Mouse (Mus musculus) liver, embryonic 16.5 days (tissue): ENCODE data around the gene Iars2. TPM values are rescaled to one million over a fixed set of nuclear protein-coding genes. Genes with fewer than 3 reads are reported as not detected.

Experiments
- ATAC-seq: fragments of 200-750 bp; cut with Nextera tagmentation; 2 replicates; pipeline ENCODE4 v1.8.0; 2017; ENCODE audit warnings: low read depth, mild to moderate bottlenecking, moderate number of reproducible peaks, moderate library complexity
- H3K27ac ChIP-seq: fragments of 300-500 bp; sonication (generic); 2 replicates; pipeline ENCODE4 v1.5.1; 2014; ENCODE audit warnings: mild to moderate bottlenecking, low read length
- H3K27me3 ChIP-seq: fragments of 300-500 bp; sonication (generic); 2 replicates; pipeline ENCODE4 v1.6.1; 2014; ENCODE audit warnings: low read depth, low read length, mixed read lengths; ENCODE audit not compliant: control insufficient read depth, insufficient read depth
- H3K36me3 ChIP-seq: fragments of 300-500 bp; sonication (generic); 2 replicates; pipeline ENCODE4 v1.6.1; 2014; ENCODE audit warnings: mild to moderate bottlenecking; ENCODE audit not compliant: control insufficient read depth, insufficient read depth
- H3K4me1 ChIP-seq: fragments of 300-500 bp; sonication (generic); 2 replicates; pipeline ENCODE4 v1.6.1; 2014; ENCODE audit warnings: low read depth, low read length, mixed read lengths; ENCODE audit not compliant: control insufficient read depth
- H3K4me2 ChIP-seq: fragments of 300-500 bp; sonication (generic); 2 replicates; pipeline ENCODE4 v1.6.1; 2014; ENCODE audit warnings: low read depth, low read length, mixed read lengths
- H3K4me3 ChIP-seq: fragments of 300-500 bp; sonication (generic); 2 replicates; pipeline ENCODE4 v1.5.1; 2014; ENCODE audit warnings: low read depth, mild to moderate bottlenecking, low read length
- H3K9ac ChIP-seq: fragments of 300-500 bp; sonication (generic); 2 replicates; pipeline ENCODE4 v1.6.1; 2014; ENCODE audit warnings: low read depth, low read length
- H3K9me3 ChIP-seq: fragments of 300-500 bp; sonication (generic); replicated peaks from 2 replicates; pipeline ENCODE4 v1.6.1; 2016; ENCODE audit warnings: low read length; ENCODE audit not compliant: control insufficient read depth
- WGBS: fragments of 180-500 bp; shearing (Covaris S2); extraction: QIAGEN DNeasy Blood & Tissue Kit; methylation state at CpG from one replicate; pipeline ENCODE4 v1.1.7; 2014; ENCODE audit not compliant: insufficient replicate concordance; 5-methylcytosine and 5-hydroxymethylcytosine counted together
- polyA plus RNA-seq: library from polyadenylated mRNA; unstranded; fragments of >200 nt; fragmentation: Nextera tagmentation; extraction: Ambion mirVana; gene quantifications from 2 replicates; pipeline ENCODE4 v1.2.1, GENCODE M21; 2015

The Iars2 gene
- 17.5 and 17.7 TPM in 2 replicates for polyA plus RNA-seq

DNA sequence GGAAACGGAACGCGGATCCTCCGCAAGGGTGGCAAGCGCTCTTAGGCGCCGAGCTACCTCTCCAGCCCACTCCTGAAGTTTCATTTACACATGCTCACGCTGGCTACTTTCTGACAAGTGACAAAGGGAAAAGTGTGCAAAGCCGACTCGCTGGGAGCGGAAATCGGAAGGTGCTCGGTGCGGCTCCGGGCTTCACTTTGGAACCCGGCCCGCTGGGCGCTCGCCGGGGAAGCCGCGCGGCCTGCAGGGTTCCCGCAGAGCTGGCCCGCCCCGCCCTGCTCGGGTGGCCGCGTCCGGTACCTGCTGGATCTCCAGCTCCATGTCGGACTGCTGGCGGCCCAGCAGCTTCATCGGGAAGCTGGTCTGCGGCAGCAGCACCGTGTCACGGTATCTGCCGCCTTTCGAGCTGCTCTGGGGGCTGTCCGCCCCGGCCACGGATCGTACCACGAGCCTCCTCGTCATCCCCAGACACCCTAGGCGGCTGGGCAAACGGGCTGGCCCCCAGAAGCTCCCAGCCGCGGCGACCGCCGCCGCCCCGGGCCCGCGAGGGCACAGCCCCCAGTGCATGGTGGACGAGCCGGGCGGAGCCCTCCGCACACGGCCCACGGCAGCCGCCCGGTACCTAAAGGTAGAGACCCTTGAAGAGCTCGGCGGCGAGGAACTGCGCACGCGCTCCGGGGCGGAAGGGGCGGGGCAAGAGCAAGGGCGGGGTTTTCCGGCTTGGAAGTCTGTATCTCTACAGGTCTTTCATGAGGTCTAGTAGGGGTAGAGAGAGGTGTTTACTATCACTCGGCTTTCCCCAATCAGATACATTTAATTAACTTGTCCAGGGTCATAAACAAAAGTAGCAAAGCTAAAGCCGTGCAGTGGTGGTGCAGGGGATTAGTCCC, at the start of gene Iars2:
Gene Iars2 (minus strand): TSS at position 676 of the 890 bp plus-strand sequence.
- ATAC-seq: peak; percentile 88
- peak within 1 kb of the TSS; percentile 83 for H3K4me3 ChIP-seq
- peak within 1 kb of the TSS; percentile 90 for H3K9ac ChIP-seq
- peak within 1 kb of the TSS; percentile 69 for H3K4me2 ChIP-seq
- H3K9me3 ChIP-seq: no peaks in the 10 kb centered on the region
- H3K36me3 ChIP-seq: peaks cover 7% of the 10 kb centered on the region
- WGBS: under 1% methylated on average over 76 of the region's 76 CpGs
- no peaks in the 10 kb centered on the region for H3K27me3 ChIP-seq
- peak within 1 kb of the TSS; percentile 86 for H3K27ac ChIP-seq
- peaks cover 12% of the 10 kb centered on the region for H3K4me1 ChIP-seq

DNA sequence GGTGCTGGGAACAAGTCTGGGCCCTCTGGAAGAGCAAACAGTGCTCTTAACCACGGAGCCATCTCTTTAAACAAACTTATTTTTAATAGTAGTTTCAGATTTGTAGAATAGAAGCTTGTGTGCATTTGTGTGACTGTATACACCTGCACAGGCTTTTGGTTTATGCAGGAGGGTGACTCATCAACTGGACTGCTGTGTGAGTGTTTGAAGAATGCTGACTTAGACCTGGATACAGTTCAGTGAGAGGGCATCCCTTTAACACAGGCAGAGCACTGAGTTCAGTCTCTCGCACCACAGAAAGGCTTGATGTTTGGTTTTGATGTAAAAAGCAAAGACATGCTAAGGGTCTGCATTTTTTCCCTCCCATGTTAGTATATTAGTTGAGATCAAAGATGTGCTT, 48.2 kb upstream of the Iars2 start:
- H3K4me3 ChIP-seq: no peak overlapping the region
- no peak overlapping the region for H3K4me2 ChIP-seq
- no peaks in the 10 kb centered on the region for H3K27me3 ChIP-seq
- 82% methylated on average over 2 of the region's 2 CpGs for WGBS
- H3K36me3 ChIP-seq: peaks cover 48% of the 10 kb centered on the region
- no peak overlapping the region for H3K9ac ChIP-seq
- H3K27ac ChIP-seq: no peak overlapping the region
- H3K4me1 ChIP-seq: no peaks in the 10 kb centered on the region
- no peak for ATAC-seq
- H3K9me3 ChIP-seq: no peaks in the 10 kb centered on the region

DNA sequence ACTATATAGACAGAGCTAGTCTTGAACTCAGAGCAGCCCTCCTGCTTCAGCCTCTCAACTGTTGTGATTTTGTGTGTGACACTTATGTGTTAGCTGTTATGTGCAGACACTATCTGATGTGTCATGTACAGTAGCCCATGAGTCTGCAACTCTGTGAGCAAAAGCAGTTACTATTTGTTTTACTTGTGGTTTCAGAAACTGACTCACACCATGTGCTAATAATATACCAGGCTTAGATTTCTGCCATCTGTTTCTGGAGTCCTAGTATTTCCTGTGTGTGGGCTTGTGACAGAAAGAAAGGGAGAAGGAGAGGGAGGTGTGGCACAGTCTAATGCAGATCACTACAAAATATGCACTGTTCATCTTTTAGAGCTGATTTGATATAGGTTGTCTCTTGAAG, 47.2 kb upstream of the Iars2 start:
- Histone ChIP-seq H3K27ac (no peak overlapping the region), H3K4me1 (no peaks in the 10 kb centered on the region), H3K4me3 (no peak overlapping the region), H3K9me3 (no peaks in the 10 kb centered on the region), H3K9ac (no peak overlapping the region), H3K4me2 (no peak overlapping the region), H3K27me3 (no peaks in the 10 kb centered on the region), H3K36me3 (peaks cover 44% of the 10 kb centered on the region)
- no peak; the same call in 1 of the 2 replicates for ATAC-seq

DNA sequence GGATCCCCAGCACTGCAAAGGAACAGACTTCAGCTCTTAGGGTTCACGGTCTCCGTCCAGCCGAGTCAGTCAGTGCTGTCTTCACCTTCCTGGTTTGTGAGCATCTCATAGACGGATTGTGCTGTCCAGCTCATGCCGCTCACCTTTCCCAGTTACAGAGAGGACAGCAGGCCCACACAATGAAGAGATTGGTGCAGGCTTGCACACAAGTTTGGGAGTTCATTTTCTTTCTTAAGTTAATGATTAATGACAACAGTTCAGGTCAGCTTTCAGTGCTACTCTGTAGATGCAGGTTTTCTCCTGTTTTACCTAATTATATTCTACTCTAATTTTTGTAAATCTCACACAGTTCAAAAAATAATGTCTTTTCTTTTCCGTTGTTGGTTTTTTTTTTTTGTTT, 40.8 kb upstream of the Iars2 start:
- Histone ChIP-seq H3K36me3 (peaks cover 29% of the 10 kb centered on the region), H3K27me3 (no peaks in the 10 kb centered on the region), H3K4me3 (no peak overlapping the region), H3K27ac (no peak overlapping the region), H3K9ac (no peak overlapping the region), H3K4me2 (no peak overlapping the region), H3K9me3 (no peaks in the 10 kb centered on the region), H3K4me1 (peaks cover 6% of the 10 kb centered on the region)
- peak; percentile 67 for ATAC-seq
- 81% methylated on average over 6 of the region's 6 CpGs for whole genome bisulfite sequencing

DNA sequence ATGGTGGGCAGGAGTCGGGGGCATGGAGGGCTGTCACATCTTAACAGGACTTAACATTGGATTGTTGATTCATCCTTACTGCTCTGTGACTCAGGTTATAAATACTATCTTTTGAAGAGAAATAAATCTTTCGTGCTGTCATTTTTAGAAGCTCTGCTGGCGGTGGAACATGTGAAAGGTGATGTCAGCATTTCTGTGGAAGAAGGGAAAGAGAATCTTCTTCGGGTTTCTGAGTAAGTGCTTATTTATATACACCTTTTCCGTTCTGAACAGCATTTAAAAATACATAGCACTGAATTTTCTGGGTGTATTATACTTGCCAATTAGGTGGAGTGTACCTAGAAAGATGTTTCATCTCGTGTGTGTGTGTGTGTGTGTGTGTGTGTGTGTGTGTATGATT, 38.2 kb upstream of the Iars2 start:
- no peak overlapping the region for H3K9ac ChIP-seq
- H3K4me3 ChIP-seq: no peak overlapping the region
- H3K9me3 ChIP-seq: no peaks in the 10 kb centered on the region
- H3K4me1 ChIP-seq: peaks cover 13% of the 10 kb centered on the region
- ATAC-seq: no peak
- no peak overlapping the region for H3K4me2 ChIP-seq
- H3K27ac ChIP-seq: no peak overlapping the region
- peaks cover 16% of the 10 kb centered on the region for H3K36me3 ChIP-seq
- no peaks in the 10 kb centered on the region for H3K27me3 ChIP-seq
- WGBS: 71% methylated on average over 6 of the region's 6 CpGs

DNA sequence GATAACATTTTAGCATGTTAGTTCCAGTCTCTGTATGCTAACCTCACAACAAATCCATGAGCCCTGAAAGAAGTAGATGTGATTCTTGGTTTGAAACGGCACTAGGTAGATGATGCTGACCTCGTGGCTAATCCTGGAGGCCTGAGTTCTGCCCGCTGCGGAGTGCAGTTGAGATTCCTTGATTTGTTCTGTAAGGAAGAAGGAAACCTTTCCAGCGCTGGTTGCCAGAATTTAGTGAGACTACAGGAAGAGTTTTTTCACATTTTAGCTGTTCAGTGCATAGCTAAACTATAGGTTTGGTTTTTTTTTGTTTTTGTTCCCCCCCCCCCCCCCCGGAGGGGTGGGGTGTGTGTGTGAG, 35.0 kb upstream of the Iars2 start:
- Histone ChIP-seq H3K4me1 (peaks cover 19% of the 10 kb centered on the region), H3K27ac (peak overlapping the region; percentile 95), H3K9me3 (no peaks in the 10 kb centered on the region), H3K36me3 (peaks cover 4% of the 10 kb centered on the region; the same call in 1 of the 2 replicates), H3K4me3 (peak overlapping the region; percentile 97), H3K9ac (peak overlapping the region; percentile 92), H3K4me2 (peak overlapping the region; percentile 89), H3K27me3 (no peaks in the 10 kb centered on the region)
- no peak for ATAC-seq
- WGBS: 39% methylated on average over 6 of the region's 6 CpGs

DNA sequence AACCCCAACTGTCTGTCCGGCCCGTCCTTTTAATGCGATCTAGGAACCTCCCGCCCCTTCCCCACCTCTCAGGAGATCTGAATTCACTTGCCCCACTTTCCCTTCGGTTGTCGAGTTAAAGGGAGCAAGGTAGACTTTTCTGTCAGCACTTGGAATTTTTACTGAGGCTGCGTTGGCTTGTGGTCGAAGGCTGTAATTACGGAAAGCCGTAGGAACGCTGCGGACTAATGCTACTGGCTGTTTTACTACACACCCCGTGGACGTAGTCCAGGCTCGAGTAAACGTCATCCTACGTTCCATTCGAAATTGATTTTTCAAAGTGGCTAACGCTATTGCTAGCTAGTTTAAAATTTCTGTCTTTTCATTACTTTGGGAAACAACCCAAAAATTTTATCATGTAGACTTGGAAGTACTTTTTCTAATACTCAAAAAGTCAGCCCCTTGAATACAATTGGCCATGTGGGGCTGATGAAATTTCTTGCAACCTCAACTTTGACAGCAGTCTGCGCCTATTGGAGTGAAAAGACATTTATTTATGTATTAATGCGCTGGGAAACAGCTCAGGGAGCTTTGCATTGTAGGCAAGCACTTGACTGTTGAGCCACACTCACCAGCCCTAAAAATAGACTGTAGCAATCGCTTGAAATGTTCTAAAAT, 34.5 kb upstream of the Iars2 start:
- Histone ChIP-seq H3K4me2 (peak overlapping the region; percentile 89), H3K4me1 (peaks cover 19% of the 10 kb centered on the region), H3K9ac (peak overlapping the region; percentile 92), H3K27ac (peak overlapping the region; percentile 95), H3K36me3 (peaks cover 4% of the 10 kb centered on the region; the same call in 1 of the 2 replicates), H3K4me3 (peak overlapping the region; percentile 97), H3K27me3 (no peaks in the 10 kb centered on the region), H3K9me3 (no peaks in the 10 kb centered on the region)
- ATAC-seq: peak; percentile 33
- WGBS: under 1% methylated on average over 22 of the region's 22 CpGs

DNA sequence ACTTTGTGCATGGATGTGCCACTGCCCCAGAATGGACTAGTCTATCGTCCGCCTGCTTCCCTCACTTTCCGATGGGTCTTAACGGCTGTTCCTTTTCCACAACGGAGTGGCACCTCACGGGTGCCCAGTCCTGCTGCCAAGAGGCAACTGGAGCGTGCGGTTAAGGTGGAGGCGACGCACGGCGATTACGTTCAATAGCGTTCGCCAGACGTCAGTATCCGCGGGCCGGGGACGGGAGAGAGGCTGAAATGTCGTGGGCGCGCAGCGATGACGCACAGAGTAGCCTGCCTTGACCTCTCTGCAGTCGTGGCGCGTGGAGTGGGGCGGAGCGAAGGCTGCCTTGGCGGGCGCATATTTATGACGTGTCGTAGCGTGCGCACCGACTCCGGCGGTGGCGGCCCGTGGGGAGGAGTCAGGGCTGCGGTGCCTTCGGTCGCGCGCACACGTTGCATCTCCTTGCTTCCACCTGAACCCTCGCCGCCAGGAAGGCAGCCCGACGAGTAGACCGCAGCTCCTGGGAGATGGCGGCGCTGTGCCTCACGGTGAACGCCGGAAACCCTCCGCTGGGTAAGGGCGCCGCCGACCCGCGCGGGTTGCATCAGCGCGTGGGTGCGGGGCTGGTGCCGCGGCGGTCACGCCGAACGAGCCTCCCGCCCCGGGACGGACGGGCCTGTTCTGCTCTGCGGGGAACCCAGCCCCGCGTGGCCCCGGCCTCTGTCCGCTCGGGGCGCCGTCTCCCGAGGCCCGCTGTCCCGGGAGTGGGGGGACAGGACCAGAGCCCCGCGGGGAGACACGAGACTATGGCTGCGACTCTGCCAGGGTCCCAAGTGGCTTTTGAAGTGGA, 33.7 kb upstream of the Iars2 start, which contains the start of gene Eprs:
Gene Eprs (plus strand): TSS at position 368 of the 844 bp plus-strand sequence.
- Histone ChIP-seq H3K4me2 (peak within 1 kb of the TSS; percentile 89), H3K4me3 (peak within 1 kb of the TSS; percentile 97), H3K27ac (peak within 1 kb of the TSS; percentile 95), H3K27me3 (no peaks in the 10 kb centered on the region), H3K4me1 (peaks cover 19% of the 10 kb centered on the region), H3K9me3 (no peaks in the 10 kb centered on the region), H3K36me3 (peaks cover 1% of the 10 kb centered on the region; the same call in 1 of the 2 replicates), H3K9ac (peak within 1 kb of the TSS; percentile 92)
- ATAC-seq: peak; percentile 98
- under 1% methylated on average over 92 of the region's 92 CpGs for WGBS
